8 mouse cellular contexts compared by ENCODE assay signal in the genomic region with DNA sequence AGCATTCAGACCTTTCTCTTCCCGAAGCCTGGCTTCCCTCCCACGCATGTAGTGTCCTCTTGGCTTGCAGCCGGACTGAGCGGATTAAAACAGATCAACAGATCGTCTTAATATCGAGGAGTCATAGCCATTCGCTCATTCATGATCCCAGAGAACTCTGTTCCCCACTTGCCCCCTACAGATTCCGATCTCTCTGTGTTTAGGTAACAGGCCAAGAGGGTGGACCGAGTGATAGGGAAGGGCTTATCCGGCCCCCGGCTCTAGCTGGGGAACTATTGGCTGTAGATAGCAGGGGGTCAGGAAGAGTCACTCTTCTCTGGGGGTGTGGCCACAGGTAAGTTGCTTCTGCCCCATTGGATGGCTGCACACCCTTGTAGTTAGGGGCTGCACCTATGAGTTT.
DNase-seq lines count a peak whose midpoint lies in the region; ATAC-seq lines count a peak whose summit lies in the region.

No protein-coding gene starts in this region.

- ATAC-seq in embryonic facial prominence, embryonic 13.5 days (ENCODE audit: insufficient number of reproducible peaks, insufficient read depth, low FRiP score, low TSS enrichment, low read depth): 0 out of 2 replicates have a peak, but pooled peaks have one; percentile 50
- ATAC-seq in limb, embryonic 11.5 days (ENCODE audit: insufficient number of reproducible peaks, low FRiP score, low TSS enrichment, low read depth): 0 out of 2 replicates have a peak, but pooled peaks have one; percentile 27
- no peak for ATAC-seq in midbrain, embryonic 16.5 days

- H3K4me3 ChIP-seq in embryonic facial prominence, embryonic 13.5 days: no peak overlapping the region
- H3K4me3 ChIP-seq in limb, embryonic 11.5 days (ENCODE audit: low read depth, low read length): no peak overlapping the region
- no peak overlapping the region for H3K4me3 ChIP-seq in midbrain, embryonic 16.5 days (ENCODE audit: low read depth, low read length)

- H3K9me3 ChIP-seq in embryonic facial prominence, embryonic 13.5 days: no peaks in the 10 kb centered on the region
- no peaks in the 10 kb centered on the region for H3K9me3 ChIP-seq in limb, embryonic 11.5 days (ENCODE audit: control insufficient read depth, low read length)
- no peaks in the 10 kb centered on the region for H3K9me3 ChIP-seq in midbrain, embryonic 16.5 days (replicated peaks; ENCODE audit: control insufficient read depth, low read length, poor library complexity, severe bottlenecking)

- no peak overlapping the region for H3K27ac ChIP-seq in embryonic facial prominence, embryonic 13.5 days
- no peak overlapping the region for H3K27ac ChIP-seq in limb, embryonic 11.5 days (replicated peaks; ENCODE audit: low read depth, low read length)
- no peak overlapping the region for H3K27ac ChIP-seq in midbrain, embryonic 16.5 days (ENCODE audit: low read length)

- H3K36me3 ChIP-seq in embryonic facial prominence, embryonic 13.5 days: no peaks in the 10 kb centered on the region
- H3K36me3 ChIP-seq in limb, embryonic 11.5 days (ENCODE audit: control insufficient read depth, insufficient read depth, low read length): no peaks in the 10 kb centered on the region
- H3K36me3 ChIP-seq in midbrain, embryonic 16.5 days (ENCODE audit: control insufficient read depth, insufficient read depth, low read length): no peaks in the 10 kb centered on the region

- intact Hi-C loops in heart, postnatal 25 days (cut with DNase I): no loop called here

- 9% methylated on average over 11 of the region's 11 CpGs for WGBS in embryonic facial prominence, embryonic 13.5 days
- 3% methylated on average over 11 of the region's 11 CpGs for whole genome bisulfite sequencing in limb, embryonic 11.5 days
- 7% methylated on average over 11 of the region's 11 CpGs for WGBS in midbrain, embryonic 16.5 days

- peak overlapping the region; percentile 58 for H3K4me2 ChIP-seq in embryonic facial prominence, embryonic 13.5 days
- peak overlapping the region; percentile 69 for H3K4me2 ChIP-seq in limb, embryonic 11.5 days (ENCODE audit: low read depth, severe bottlenecking)
- peak overlapping the region; percentile 31; the same call in 1 of the 2 replicates for H3K4me2 ChIP-seq in midbrain, embryonic 16.5 days (ENCODE audit: low read length)

- no peak overlapping the region for H3K9ac ChIP-seq in embryonic facial prominence, embryonic 13.5 days
- no peak overlapping the region for H3K9ac ChIP-seq in limb, embryonic 11.5 days (ENCODE audit: low read length)
- no peak overlapping the region for H3K9ac ChIP-seq in midbrain, embryonic 16.5 days (ENCODE audit: low read depth, low read length)

- H3K27me3 ChIP-seq in embryonic facial prominence, embryonic 13.5 days: peaks cover 4% of the 10 kb centered on the region; the same call in 1 of the 2 replicates
- no peaks in the 10 kb centered on the region for H3K27me3 ChIP-seq in limb, embryonic 11.5 days (ENCODE audit: control insufficient read depth, insufficient read depth, low read length)
- no peaks in the 10 kb centered on the region for H3K27me3 ChIP-seq in midbrain, embryonic 16.5 days (ENCODE audit: control insufficient read depth, insufficient read depth, low read depth, low read length)

- peak; percentile 63 to 73 for DNase-seq in cerebellum, adult 18-20 months
- DNase-seq in cerebellum, adult 11 months: no peak
- peak; percentile 16 for DNase-seq in heart, postnatal 25 days (ENCODE audit: low spot score)
- DNase-seq in limb, embryonic 11.5 days (ENCODE audit: low spot score): peak; percentile 32
- DNase-seq in thymus, postnatal 36 days: no peak
- DNase-seq in right cerebral cortex, postnatal 14 days: no peak

- peaks cover 41% of the 10 kb centered on the region for H3K4me1 ChIP-seq in embryonic facial prominence, embryonic 13.5 days
- H3K4me1 ChIP-seq in limb, embryonic 11.5 days (ENCODE audit: control insufficient read depth, insufficient read depth, low read length): peaks cover 15% of the 10 kb centered on the region
- H3K4me1 ChIP-seq in midbrain, embryonic 16.5 days (ENCODE audit: control insufficient read depth, insufficient read depth, low read length): peaks cover 6% of the 10 kb centered on the region; the same call in 1 of the 2 replicates

Comparison
In these comparisons a context has a peak if more than half of its experiments do, and no peak if none do; other contexts are left out.
1. DNase-seq: peak in cerebellum, adult 18-20 months (2 of 2), heart, postnatal 25 days (single experiment) and limb, embryonic 11.5 days (single experiment); none in cerebellum, adult 11 months (single experiment), thymus, postnatal 36 days (0 of 2) and right cerebral cortex, postnatal 14 days (single experiment).
2. Peak in every context shown above with its lines, with median percentiles within 50 percentile points of each other: H3K4me2 ChIP-seq.